Mouse (Mus musculus) left cerebral cortex, postnatal 14 days (tissue): ENCODE data around the gene Cct3. TPM values are rescaled to one million over a fixed set of nuclear protein-coding genes. Genes with fewer than 3 reads are reported as not detected.
A peak's percentile ranks its signal among the peaks of the same experiment; 100 is the strongest.
"Not testable (repeated sequence)": the region's sequence is repeated elsewhere in the genome, so short reads cannot be mapped to it uniquely, and the experiment has no call there.

ENCODE experiments used
- DNase-seq, 2 experiments: peaks; one replicate each; pipeline ENCODE4 v3.0.0; 2021 to 2022; ENCODE audit warnings: low spot score in 2 of 2, mixed read lengths in 1 of 2
- intact Hi-C: fragments of 180-260 bp; cut with DNase I; formaldehyde crosslinking; loops from one replicate; pipeline ENCODE4 v1.15.1; 2025
- long read RNA-seq, 2 experiments: library from polyadenylated mRNA; stranded (forward); transcript quantifications; one replicate each; pipeline ENCODE4 v2.0.0; 2021
- total RNA-seq, 2 experiments: library from RNA; stranded (reverse); gene quantifications; 2 replicates each; pipeline ENCODE4 v1.2.3; 2021

Cct3 gene
- total RNA-seq = 100 to 1,000 TPM; 163 to 170 TPM
- long read RNA-seq, experiment 1, transcript Cct3-201 (14 exons, 1,977 nt) = major isoform, 143 of 160 reads
- long read RNA-seq, experiment 1, partial matches to known transcripts = 12 of 160 reads
- long read RNA-seq, experiment 1, other reads (novel, unspliced or antisense) = 5 of 160 reads
- long read RNA-seq, experiment 2, transcript Cct3-201 (14 exons, 1,977 nt) = major isoform, 107 of 113 reads
- long read RNA-seq, experiment 2, partial matches to known transcripts = 3 of 113 reads
- long read RNA-seq, experiment 2, other reads (novel, unspliced or antisense) = 3 of 113 reads

DNA sequence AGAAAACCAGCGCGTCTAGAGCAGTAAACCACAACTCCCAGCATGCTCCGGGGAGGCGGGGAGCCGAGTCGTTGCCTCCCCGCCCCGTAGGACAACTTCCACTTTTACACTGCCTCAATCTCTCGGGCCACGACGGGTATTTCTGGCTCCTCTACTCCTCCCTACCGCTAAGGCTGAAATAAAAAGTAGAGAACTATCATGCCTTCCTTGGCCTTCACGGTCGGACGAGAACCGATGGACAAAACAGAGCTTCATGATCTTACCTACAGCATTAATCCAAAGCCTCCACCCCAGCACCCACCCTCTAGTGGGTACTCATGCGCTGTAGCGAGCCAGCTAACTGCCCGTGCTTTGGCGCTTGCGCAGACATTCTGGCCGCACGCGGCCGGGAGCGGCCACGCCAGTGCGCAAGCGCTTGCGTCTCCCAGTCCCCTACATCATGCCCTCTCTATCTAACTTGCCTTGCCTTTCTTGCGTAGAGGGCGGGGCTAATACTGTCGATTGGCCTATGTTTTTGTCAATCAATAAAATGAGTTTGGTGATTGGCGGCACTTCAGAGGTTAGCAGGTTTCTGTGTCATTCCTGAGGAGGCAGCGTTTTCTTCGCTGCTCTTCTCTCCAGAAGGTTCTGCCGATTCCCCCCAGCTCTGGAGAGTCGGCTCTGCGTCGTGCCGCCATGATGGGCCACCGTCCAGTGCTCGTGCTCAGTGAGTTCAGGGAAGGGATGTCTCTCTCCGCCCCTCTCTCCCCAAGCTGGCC lies at the start of gene Cct3, which contains the start of gene Tsacc:
Gene Cct3, plus strand, starts transcription at position 556 of the 758 bp plus-strand sequence.
Gene Tsacc, minus strand, starts transcription at position 439 of the 758 bp plus-strand sequence.
- DNase-seq = peak; percentile 98 to 99
- intact Hi-C loops = no loop called here

DNA sequence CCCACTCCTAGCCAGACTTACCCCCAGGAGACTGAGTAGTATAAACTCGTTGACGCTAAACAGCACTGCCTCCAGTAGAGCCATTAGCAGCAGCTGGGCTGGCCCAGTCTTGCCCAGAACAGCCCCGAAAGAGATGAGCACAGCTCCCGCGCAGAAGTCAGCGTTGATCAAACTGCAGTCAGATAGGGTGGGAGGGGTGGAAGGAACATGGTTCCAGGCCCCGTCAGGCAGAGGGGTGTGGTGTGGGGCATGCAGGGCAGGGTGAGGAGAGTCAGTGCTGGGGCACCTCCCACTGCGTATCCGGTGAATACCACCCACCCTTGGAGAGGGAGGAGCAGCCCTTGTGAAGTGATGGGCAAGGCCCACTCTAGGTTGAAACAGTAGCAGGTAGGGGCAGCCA lies 49.2 kb upstream of the Cct3 start:
- no peak for DNase-seq
- intact Hi-C loops = loop anchor here (5.0 kb wide), 1 partner anchor 35 kb away; no protein-coding TSS in a partner anchor

DNA sequence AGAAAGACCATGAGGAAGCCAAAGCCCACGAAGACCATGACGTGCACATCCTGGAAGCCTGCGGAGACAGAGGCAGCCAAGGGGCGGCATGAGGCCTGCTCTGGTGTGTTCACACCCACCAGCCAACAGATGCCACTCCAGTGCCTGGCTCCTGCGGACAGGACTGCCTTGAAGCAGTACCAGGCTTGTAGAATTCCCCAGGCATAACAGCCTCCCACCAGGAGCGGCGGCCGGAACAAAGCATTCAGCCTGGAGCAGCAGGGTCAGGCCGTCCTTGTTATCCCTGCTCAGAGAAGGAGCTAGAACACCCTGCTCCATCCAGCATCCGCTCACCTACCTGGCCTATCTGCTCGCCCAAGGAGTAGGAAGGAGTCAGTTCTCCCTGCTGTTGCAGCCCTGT lies 48.5 kb upstream of the Cct3 start:
- intact Hi-C loops = loop anchor here (5.0 kb wide), 1 partner anchor 34 kb away; no protein-coding TSS in a partner anchor
- no peak for DNase-seq

DNA sequence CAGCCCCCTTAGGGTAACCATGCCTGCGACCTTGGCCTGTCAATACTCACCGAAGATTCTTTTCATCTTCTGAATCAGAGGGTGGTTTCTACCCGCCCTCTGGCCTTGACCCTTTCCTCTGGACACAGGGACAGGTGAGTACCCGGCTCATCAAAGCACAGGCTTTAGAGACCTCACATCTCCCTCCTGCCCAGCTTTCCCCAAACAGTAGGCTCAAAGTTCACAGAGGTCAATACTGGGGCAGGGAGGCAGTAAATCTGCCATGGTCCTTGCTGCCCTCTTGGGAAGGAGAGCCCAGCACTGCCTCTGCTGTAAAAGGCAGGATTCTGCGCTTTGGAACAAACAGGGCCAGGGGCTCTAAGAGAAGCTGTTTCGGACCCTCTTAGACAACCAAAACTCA lies 44.2 kb upstream of the Cct3 start:
- intact Hi-C loops = no loop called here
- no peak for DNase-seq

DNA sequence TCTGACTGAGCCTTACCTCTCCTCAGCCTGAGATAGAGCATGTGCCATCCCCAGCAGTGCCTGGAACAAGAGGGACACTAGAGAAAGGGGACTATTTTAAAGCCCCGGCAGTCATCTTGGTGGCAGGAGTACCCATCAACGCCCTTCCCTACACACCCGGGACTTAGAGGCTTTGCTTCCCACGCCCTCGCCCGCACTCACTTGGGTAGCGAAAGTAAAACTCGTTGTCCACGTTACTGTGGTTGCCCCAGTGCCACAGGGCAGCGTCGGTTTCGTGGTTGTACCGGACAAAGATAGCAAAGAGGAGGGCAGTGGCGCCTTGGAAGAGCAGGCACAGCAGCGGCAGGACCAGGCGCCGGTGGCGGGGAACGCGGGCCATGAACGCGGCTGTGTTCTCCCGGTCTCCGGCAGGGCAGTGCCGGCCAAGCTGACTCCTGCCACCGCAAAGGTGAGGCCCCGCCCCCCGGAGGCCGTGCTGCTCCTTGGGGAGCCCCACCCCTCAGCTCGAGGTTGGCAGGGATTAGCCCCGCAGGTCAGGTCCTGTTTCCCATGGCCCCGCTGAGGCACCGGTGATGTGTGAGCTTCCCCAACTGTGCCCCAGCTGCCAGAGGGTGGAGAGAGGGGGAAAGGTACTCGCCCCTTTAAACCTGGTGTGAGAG lies 42.5 kb upstream of the Cct3 start, which contains the start of gene Rhbg:
Gene Rhbg, minus strand, starts transcription at position 442 of the 659 bp plus-strand sequence.
- DNase-seq = no peak

DNA sequence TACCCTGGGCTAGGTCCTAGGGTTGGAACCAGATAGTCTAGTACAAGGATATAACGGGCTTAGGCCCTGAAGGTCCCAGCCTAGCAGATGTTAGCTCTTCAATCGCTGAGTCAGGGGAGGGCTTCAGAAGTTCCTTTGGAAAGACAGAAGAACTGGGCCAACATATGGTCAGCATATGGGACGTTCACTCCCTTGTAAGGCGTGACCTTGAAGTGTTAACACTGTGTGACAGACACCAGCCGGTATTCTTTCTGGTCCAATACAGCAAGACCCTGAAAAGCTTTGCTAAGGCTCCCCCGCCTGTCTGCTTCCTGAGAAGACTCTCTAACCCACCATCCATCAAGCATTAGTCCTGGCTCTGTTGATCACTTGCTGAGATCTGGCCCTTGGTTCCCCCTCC lies 41.0 kb upstream of the Cct3 start:
- intact Hi-C loops = no loop called here
- DNase-seq = no peak

More for the DNA sequence above, 42.5 kb upstream of the Cct3 start, which contains the start of gene Rhbg:
- intact Hi-C loops = no loop called here

DNA sequence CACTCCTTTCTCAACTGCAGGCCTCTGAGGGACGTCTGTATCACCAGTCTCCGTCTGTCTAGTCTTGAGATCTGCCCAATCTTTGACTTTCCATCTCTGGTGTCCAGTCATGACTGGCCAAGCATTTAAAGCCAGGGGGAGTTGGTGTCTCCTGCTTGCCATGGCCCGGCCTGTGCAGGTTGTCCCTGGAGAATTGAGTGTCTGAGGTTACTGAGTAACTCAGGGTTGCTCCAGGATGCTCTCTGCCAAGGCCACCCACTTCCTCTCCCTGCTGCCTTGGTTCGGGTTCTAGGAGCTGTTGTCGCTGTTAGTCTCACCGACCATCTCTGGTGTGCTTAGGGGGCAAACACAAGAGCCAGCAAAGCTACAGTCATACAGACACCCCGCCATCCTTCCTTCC lies 40.5 kb upstream of the Cct3 start:
- intact Hi-C loops = no loop called here
- no peak for DNase-seq

DNA sequence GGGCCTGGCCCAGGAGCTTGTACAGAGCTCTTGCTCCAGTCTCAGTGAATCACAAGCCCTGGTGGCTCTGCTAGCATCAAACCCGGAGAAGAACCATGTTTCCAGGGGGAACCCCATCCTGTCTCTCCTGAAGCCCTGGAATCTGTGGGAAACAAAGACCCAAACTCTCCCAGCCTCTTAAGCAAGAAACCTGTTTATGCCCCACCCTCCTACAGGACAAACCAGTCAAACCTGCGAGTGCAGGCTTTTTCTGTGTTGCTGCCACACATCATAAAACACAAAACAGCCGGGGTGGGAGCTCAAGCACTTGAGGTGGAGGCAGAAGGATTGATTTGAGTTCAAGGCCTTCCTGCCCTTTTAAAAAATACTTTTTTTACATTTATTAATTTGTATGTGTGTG lies 34.6 kb upstream of the Cct3 start:
- no peak for DNase-seq
- intact Hi-C loops = no loop called here

DNA sequence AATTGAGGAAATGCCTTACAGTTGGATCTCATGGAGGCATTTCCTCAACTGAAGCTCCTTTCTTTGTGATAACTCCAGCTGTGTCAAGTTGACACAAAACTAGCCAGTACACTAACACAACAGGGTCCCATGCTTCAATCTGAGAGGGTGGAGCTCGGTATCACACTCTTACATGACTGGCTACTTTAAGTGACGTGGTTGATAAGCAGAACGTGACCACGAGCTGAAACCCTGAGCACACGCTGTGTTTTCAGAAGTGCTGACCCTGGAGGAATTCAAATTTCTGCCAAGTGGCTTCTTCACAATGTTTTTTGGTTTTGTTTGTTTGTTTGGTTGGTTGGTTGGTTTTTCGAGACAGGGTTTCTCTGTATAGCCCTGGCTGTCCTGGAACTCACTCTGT lies 28.9 kb upstream of the Cct3 start:
- intact Hi-C loops, DNase-seq: not testable (repeated sequence)

DNA sequence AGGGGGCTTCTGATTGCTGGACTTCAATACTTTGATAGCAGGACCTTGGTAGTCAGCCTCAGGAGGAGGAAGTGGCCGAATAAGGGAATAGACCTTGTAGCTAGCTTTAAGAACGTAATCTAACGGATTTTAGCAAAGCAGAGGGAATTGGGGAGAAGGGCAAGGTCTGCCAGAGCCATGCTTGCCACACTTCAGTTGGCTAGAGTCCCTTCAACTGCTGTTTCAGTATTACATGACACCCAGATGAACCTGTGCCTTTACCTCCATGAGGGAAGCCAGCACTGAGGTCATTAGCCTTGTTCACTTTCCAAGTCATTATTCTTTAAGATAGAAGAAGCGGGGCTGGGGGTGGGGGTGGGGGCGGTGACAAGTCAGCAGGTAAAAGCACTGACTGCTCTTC lies 27.9 kb upstream of the Cct3 start:
- DNase-seq = no peak
- intact Hi-C loops = no loop called here

DNA sequence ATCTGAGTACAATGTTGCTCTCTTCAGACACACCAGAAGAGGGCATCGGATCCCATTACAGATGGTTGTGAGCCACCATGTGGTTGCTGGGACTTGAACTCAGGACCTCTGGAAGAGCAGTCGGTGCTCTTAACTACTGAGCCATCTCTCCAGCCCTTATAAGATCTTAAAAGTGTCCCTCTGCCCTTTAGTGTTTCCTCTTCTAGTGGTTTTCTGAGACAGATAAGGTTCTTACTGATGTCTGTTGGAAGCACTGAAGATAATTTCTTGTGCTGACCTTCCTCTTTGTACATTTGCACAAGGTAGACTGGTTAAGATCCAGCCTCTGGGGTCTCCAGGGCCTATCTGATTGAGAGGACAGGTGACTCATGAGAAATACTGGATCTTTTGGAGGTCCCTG lies 25.6 kb upstream of the Cct3 start:
- DNase-seq, intact Hi-C loops: not testable (repeated sequence)

DNA sequence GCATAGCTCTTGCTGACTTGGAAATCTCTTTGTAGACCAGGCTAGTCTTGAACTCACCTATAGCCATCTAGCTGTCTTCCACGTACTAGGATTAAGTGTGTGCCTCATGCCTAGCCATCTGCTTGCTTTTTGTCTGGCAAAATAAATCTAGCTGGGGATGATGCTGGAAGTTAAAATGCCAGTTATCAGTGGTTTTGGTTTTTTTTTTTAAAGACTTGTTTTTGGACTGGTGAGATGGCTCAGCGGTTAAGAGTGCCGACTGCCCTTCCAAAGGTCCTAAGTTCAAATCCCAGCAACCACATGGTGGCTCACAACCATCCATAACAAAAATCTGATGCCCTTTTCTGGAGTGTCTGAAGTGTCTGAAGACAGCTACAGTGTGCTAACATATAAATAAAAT lies 25.1 kb upstream of the Cct3 start:
- intact Hi-C loops = no loop called here
- no peak for DNase-seq

DNA sequence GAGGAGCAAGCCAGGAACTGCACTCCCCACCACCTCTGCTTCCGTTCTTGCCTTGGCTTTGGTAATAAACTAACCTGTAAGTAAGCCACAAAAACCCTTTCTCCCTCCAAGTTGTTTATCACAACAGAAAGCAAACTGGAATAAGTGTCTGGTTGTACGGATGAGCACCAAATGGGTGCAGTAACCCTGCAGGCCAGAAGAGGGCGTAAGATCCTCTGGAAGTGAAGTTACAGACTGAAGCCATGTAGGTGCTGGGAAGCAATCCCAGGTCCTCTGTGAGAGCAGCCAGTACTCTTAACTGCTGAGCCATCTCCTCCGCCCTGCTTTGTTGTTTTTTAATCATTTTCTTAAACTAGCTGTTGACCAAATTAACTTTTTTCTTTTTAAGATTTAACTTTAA lies 22.9 kb upstream of the Cct3 start:
- intact Hi-C loops = no loop called here
- no peak for DNase-seq

DNA sequence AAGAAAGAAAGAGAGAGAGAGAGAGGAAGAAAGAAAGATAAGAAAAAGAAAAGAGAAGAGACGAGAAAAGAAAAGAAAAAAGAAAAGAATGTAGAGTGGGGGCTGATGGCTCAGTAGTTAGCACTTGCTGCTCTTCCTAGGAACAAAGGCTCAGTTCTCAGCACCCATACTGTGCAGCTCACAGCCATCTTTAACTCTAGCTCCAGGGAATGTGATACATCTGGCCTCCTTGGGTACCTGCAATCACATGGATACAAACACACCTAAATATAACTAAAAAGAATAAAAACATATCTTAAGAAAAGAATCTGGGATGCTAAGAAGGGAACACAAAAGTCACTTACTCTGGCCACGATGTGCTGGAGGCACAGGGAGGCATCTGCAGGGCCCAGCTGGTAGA lies 20.8 kb upstream of the Cct3 start:
- intact Hi-C loops = no loop called here
- DNase-seq = no peak

DNA sequence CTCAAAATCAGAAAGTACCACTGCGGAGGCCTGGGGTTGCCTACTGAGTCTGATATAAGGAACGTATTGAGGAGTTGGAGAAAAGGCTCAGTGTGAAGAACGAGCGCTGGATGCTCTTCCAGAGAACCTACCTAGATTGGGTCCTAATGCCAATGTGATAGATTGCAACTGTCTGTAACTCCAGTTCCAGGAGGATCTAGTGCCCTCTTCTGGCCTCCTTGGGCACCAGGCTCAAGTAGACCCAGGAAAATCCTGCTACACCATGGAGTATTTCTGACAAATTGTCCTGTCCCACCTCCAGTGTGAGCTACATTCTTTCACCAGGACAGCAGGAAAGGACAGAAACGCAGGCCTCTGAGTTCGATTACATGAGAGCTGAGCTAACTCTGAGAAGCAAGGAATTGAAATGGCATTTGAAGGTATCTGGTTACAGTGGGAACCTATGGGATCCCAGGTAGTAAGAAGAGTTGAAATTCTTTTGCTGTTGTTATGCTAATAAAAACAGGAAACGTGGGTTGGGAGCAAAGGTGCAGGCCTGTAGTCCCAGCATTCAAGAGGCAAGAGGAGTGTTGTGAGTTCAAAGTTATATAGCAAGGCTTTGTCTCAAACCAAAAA lies 20.3 kb upstream of the Cct3 start:
- DNase-seq = peak; percentile 17 to 32
- intact Hi-C loops = no loop called here

DNA sequence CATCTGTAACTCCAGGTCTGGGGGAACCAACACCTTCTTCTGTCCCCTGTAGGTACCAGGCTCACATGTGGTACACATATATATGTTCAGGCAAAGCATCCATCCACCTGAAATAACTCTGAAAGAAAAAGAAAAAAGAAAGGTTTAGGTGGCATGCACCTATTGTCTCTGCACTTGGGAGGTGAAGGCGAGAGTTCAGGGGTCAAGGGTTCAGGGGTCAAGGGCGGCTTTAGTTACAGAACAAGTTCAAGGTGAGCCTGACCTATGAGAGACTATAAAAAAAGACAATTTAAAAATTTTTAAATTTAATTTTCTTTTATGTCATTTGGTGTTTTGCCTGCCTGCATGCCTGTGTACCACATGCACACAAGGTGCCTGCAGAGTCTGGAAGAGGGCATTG lies 16.9 kb upstream of the Cct3 start:
- DNase-seq = no peak
- intact Hi-C loops = loop anchor here (5.0 kb wide), 1 partner anchor 33 kb away; no protein-coding TSS in a partner anchor

DNA sequence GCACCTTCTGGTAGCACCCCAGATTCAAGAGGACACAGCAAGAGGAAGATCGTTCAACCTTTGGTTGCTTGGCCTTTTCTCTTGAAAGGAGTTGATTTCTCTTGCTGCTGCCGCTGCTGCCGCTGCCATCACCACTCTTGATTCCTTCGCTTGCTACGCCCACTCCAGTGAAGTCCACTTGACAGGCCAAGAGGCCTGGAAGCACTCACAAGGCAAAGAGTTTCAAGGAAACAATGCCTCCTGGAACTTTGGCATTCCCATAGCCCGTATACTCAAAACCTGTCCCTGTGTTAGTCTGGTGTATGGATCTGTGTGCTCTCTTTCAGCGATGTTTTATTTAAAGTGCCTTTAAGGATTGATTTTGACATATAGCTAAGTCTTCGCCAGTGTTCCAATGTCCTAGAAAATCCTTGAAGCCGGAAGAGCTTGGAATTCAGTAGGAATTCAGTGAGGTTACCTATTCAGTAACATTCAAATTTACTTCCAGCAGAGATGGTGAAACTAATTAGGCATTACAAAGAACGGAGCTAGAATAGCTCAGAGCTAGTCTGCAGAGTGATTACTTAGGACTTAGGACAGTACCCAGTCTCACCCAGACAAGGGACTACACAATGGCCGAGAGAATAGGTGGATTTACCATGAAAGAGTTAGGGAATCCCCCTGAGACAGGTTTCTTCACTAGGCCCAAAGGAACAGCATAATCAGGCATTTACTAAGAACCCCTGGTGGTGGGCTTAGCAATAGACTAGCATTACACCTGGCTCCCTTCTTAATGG lies 15.6 kb upstream of the Cct3 start:
- intact Hi-C loops = loop anchor here (5.0 kb wide), 1 partner anchor 34 kb away; no protein-coding TSS in a partner anchor
- DNase-seq = not testable (repeated sequence)

DNA sequence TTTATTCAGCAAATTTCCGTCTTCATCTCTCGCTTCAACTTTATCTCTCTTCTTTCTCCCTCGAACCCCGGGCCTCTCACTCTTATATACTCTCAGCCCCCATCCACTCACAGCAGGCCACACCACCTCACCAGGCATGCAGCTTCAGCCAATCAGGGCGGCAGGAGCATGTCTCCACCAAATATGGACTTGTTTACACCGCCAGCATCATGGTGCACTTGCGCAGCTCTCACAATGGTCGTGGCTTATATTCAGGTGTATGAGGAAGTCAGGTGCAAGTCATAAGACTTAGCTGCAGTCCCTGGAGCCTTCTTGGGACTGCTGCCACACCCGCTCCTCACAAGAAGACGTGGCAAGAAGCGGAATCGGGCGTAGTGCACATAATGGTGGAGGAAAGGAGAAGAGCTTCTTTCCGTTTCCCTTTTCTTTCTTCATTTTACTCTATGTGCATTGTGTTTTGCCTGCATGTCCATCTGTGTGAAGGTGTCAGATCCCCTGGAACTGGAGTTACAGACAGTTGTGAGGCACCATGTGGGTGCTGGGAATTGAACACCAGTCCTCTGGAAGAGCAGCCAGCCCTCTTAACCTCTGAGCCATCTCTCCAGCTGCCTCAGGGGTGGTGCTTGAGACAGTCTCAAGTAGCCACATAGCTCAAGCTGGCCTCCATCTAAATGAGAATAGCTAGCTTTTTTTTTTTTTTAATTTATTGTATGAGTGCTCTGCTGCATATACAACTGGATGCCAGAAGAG lies 11.9 kb upstream of the Cct3 start:
- not testable (repeated sequence) for DNase-seq
- intact Hi-C loops = loop anchor here (5.0 kb wide), 1 partner anchor 38 kb away; no protein-coding TSS in a partner anchor
